Mouse (Mus musculus): ENCODE data around the gene Cpa1.

GRCm38 (mm10) chr6:30684570-30684969, 45.6 kb downstream of the Cpa1 start:
- TF ChIP-seq POLR2A (IDR thresholded peaks at IDR 0.05; ENCODE audit: borderline replicate concordance, insufficient read depth, low read length) (no peak), CTCF (IDR thresholded peaks at IDR 0.05; ENCODE audit: borderline replicate concordance, insufficient read depth, low read depth, low read length) (no peak)
